Mouse (Mus musculus) left cerebral cortex, adult 18-20 months (tissue): Measurements from ENCODE around the gene Cab39l. TPM values are rescaled to one million over a fixed set of nuclear protein-coding genes. Genes with fewer than 3 reads are reported as not detected.
"Not testable (repeated sequence)": the region's sequence is repeated elsewhere in the genome, so short reads cannot be mapped to it uniquely, and the experiment has no call there.

Experiments
- DNase-seq, 2 experiments: peaks; one replicate each; pipeline ENCODE4 v3.0.0; 2021 to 2022; ENCODE audit warnings: low spot score in 2 of 2, mixed read lengths in 1 of 2
- total RNA-seq, 2 experiments: library from RNA; stranded (reverse); gene quantifications; 2 replicates each; pipeline ENCODE4 v1.2.3; 2021

The Cab39l gene
- total RNA-seq, 2 experiments from 2014 or later, result 27.1 to 27.7 TPM

DNA sequence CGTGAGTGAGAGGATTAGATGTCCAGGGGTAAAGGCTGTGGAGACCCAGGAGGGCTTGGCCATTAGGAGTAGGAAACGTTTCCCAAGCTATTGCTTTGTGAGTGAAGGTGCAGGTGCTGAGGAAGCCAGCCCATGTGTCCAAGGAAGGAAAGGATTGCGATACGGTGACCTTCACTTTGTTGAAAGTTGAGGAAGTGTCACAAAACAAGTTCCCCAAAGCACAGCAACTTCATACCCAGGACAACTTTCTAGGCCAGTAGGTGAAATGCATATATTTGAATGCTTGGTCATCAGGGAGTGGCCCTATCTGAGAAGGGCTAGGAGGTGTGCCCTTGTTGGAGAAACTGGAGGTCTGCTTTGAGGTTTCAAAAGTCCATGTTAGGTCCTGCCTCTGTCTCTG lies 116.3 kb downstream of the Cab39l start:
- DNase-seq, result no peak

GRCm38 (mm10) chr14:59557886-59558285 lies 117.1 kb downstream of the Cab39l start:
- DNase-seq, result no peak

- no peak for DNase-seq
Measured at GRCm38 (mm10) chr14:59566756-59567155, 126.0 kb downstream of the Cab39l start.

DNA sequence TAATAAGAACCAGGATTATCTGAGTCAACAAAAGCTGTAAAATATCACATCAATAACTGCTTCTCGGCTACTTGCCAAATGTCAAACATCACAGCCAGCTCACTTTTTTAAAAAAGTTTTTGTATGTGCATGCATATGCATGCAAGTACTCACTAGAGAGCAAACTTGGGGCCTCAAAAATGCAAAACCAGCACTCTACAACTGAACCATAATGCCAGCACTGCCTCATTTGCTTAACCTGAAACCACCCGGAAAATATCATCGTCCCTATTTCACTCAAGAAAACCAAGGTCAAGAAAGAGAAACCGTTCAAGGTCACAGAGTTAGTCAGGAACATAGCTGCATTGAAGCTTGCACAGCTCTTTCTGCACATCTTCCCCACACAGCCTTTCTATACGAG lies 135.6 kb downstream of the Cab39l start:
- no peak for DNase-seq

GRCm38 (mm10) chr14:59590614-59591013 lies 149.8 kb downstream of the Cab39l start:
- DNase-seq, result peak in 1 of 2 experiments; percentile 19

- no peak for DNase-seq
Measured at GRCm38 (mm10) chr14:59591901-59592300, 151.1 kb downstream of the Cab39l start.

- no peak for DNase-seq
Measured at GRCm38 (mm10) chr14:59592593-59592992, 151.8 kb downstream of the Cab39l start.

GRCm38 (mm10) chr14:59594988-59595387 lies 154.2 kb downstream of the Cab39l start:
- DNase-seq, result no peak

DNA sequence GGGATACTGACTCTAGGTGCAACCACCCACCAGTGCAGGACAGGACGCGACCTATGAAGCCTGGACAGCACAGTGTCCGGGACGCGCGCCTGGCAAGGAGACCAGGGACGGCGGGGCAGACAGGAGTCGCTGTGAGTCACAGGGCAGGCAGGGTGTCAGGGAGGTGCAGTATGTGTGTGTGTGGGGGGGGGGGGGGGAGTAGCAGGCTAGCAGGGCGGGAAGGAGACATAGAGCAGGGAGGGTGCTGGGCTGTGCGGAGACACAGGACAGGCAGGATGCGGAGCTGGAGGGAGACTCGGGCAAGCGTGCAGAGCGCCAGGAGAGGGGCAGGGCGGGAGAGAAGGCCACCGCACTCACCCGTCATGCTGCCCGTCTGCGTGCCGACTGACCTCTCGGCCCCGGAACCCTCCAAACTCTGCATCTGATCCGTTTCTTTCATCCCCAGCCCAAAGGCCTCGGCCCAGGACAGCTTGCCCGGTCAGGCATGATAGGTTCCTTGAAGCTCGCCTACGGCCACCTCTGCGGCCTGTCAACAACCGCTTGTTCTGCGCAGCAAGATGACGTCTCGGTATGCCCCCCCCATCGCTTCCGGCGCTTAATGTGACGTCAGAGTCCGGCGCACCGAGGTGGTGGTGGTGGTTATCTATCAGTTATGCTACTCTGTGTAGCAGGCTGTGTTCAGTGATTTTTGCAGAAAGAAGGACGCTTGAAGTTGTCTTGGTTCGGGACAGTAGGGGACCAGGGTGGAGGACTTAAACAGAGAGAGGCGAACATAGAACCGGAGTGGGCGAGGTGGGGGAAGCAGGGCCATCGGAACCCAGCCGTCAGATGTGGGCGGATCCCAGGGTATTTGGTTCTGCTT lies 156.9 kb downstream of the Cab39l start, which contains the start of gene Cdadc1:
Cdadc1 (minus strand) TSS at position 562 of the 862 bp plus-strand sequence.
- DNase-seq, result peak; percentile 97 to 98

DNA sequence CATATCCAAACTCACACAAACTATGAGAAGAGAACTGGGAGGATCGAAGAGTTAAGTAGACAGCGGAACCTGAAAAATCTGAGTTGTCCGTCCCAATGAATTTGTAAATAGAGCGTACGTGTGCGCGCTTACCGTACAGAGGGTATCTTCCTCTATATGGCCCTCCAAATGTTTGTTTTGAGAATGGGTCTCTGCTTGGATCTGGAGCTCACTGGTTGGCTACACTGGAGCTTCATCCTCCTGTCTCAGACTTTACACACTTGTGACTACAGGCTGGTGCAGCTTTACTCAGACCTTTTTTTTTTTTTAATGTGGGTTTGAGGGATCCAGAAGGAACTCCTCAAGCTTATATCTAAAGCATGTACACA lies 157.5 kb downstream of the Cab39l start:
- DNase-seq, result no peak

DNA sequence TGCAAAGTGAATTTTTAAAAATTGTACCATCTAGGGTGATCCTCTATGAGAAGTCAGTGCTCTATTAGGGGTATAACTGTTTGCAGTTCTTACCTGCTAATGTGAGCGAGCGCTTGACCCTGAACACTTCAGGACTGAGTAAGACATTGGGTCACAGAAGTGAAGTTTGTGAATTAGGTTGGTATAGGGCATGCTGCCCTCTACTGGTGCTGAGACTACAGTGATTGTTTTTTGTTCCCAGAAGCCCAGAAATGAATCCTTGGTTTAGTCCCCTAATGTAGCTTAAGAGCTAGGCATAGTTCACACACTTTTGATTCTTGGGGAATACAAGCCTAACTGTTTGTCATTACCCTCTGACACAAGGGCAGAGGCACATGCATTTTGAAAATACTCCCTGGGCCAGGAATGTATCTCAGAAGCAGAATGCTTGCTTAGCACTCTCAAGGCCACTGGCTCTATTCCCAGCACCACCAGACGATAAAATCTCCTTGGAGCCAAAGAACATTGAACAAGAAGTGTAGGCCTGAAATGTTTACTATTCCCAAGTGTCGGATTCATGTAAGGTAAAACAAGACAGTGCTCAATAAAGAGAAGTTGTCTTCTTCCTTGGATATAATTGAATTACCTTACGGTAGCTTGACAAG lies 163.4 kb downstream of the Cab39l start:
- peak; percentile 30 to 39 for DNase-seq

DNA sequence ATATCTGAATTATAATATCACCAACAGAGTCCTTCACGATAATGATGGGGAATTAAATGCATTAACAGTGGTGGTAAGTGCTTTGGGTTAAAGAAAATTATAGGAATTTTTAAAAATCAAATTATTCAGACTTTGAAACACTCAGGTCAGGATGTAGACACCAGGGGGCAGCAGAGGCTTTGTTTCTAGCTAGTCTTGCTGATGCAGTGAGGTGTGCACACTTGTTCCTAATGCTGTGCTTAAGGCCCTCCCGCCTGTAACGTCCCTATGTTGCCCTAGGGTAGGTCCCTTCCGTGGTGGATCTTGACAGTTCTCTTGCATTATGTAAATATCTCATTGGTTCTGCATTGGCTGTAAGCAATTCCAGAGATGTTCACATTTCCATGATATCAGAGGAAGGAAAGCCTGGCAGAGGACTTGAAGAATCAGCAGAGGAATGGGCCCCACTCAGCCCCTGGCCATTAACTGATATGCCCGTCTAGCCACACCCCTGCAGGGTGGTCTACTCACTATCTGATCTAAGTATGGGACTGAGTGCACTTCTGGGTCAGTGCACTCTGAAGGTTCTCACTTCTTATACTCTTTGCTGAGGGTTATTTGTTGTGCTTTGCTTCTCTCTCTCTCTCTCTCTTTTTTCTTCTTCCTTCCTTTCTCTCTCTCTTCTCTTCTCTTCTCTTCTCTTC lies 165.0 kb downstream of the Cab39l start:
- DNase-seq, result peak; percentile 70 to 83

DNA sequence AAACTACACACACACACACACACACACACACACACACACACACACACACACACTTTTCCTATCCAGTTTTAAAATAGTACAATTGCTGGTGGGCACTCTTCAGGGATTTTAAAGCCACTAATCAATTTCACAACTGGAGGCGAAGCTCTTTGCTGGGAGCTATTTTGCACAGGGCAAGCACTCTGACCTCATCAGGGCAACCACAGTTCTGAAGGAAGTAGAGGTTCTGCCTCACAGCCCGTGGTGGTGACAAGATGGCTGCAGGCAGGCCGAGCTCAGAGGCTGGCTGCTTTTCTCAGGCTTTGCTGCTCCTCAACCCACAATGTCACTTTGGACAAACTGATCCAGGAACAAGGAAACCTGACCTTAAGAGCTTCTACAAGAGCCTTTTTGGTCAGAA lies 166.2 kb downstream of the Cab39l start:
- DNase-seq, result no peak

DNA sequence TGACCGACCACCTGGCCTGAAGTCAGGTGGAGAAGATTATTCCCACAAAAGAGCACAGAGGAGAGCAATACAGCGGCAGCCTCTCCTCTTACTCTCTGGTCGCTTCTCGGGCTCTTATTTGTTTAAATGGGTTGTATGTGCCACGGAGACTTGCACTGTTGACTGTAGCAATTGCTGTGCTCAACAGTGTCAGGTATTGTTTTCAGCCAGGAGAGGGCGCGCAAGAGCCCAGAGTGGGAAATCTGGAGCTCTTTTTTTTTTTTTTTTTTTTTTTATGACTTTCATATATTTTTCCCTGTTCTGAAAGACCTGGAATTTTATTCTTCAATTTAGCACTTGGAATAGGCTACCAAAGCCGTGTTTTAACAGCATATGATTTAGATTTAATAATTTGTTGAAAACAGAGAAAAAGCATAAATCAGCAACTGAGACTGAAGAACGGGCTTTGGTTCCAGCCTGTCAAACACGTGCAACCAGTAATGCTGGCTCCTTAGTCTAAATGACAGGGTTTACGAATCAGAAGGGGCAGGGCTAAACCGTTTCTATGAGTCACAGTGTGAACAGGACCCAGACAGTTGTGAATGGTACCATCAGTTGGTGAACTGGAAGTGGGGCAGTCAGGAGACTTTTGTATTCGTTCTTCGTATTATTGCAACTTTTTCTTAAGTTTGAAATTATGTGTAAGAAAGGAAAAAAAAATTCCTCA lies 172.3 kb downstream of the Cab39l start:
- peak; percentile 48 to 66 for DNase-seq

GRCm38 (mm10) chr14:59614149-59614548 lies 173.4 kb downstream of the Cab39l start:
- not testable (repeated sequence) for DNase-seq

DNA sequence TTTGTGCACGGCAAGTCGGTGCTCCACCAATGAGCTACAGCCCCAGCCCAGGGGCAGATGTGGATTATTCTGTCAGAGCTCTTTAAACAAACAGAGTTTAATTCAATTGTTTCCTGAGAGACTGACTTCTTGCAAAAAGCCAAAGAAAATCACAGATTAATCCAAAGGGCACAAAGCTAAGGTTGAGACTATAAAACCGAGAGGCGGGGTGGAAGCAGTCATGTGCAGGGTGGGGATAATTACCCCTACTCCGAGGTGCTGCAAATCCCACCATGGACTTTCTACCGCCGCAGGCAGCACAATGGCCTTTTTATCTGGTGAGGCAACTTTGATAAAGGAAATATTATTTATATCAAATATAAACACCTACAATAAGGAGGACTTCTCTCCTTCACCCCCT lies 176.0 kb downstream of the Cab39l start:
- DNase-seq, result no peak

- no peak for DNase-seq
Measured at GRCm38 (mm10) chr14:59624326-59624885, 183.6 kb downstream of the Cab39l start.

DNA sequence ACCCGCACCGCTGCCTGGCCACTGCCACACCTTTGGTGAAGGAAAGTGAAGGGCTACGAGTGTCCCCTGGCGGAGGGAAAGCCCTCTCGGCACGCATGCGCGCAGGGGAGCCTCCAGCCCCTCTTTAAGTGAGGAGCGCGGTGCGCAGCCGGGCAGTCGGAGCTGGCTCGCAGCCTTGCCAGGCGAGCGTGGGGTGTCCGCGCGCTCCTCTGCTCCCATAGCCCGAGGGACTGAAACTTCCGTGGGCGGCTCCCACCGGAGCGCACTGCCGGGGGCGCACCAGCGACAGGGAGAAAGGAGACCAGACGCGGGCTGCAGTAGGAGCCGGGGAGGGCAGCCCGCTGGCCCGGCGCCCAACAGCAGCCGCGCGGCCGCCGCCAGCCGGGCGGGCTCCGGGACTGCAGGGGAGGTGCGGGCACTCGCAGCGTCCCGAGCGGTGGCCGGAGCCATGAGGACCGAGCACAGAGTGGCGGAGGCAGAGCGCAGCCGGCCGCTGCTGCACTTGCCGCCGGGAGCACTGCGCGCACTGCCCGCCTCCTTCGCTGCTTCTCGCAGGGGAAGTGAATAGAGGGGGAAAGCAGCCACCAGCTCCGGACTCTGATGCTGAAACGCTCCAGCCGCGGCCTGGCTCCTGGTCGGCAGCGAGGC lies 184.5 kb downstream of the Cab39l start, which contains the start of gene Shisa2:
Shisa2 (plus strand) TSS at position 151 of the 648 bp plus-strand sequence.
- DNase-seq, result peak; percentile 59 to 72

DNA sequence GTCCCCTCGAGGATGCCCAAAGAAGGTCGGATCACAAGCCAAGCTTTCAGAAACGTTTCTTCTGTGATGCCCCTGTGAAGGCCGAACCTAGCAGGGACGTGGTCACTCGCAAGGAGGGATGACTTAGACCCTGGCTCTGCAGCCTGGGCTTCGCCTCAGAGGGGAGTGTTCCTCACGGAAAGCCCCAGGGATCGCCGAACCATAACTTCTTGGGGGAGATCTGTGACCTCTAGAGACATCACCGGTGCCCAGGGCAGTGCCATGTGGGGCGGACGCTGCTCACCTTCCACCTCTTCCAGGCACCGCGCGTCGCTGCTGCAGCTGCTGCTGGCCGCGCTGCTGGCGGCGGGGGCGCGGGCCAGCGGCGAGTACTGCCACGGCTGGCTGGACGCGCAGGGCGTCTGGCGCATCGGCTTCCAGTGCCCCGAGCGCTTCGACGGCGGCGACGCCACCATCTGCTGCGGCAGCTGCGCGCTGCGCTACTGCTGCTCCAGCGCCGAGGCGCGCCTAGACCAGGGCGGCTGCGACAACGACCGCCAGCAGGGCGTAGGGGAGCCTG lies 185.1 kb downstream of the Cab39l start:
- DNase-seq, result peak; percentile 23 to 28

DNA sequence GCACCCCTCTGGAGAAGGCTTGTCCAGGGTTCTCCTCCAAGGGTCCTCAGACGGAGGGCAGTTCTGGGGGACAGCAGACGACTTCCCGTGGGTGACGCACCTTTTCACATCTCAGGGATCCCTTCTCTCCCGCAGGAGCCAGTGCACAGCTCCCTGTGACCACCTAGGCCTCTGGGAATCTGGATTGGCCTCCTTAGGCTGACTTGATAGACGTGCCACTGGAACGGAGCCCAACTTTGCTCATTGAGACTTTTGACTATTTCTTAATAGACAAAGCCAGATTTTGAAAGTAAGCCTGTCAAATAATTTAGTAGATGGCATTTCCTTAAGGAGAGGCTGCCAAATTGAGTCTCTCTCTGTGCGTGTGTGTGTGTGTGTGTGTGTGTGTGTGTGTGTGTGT lies 185.9 kb downstream of the Cab39l start:
- DNase-seq, result no peak
